Mouse (Mus musculus) natural killer cell, adult 2 months (primary cell): ENCODE measurements around the gene Crp.

ENCODE experiments used
- DNase-seq, 2 experiments: peaks; one replicate each; pipeline ENCODE4 v3.0.0; 2022; ENCODE audit warnings: low spot score in 2 of 2

Crp gene

DNA sequence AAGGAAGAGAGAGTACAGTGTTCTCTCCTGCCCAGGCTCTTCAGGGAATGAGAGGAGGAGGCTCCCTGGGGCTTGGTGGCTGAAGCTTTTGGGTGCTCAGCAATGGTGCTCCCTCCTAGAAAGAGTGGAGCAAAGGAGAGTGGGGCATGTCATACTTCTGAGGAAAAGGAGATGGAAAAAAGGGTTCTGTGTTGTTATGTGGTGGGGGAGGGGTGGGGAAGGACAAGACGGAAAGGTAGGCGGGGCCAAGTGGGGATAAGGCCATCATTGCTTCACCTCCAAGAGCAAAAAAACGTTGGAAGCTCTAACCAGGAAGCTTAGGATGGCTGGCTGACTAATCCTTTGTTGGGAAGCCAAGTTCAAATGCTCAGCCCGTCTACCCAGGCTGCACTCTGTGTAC is 14.1 kb downstream of the Crp start:
- no peak for DNase-seq

- no peak for DNase-seq
Observed at GRCm38 (mm10) chr1:172751241-172751640, 53.4 kb downstream of the Crp start.

DNA sequence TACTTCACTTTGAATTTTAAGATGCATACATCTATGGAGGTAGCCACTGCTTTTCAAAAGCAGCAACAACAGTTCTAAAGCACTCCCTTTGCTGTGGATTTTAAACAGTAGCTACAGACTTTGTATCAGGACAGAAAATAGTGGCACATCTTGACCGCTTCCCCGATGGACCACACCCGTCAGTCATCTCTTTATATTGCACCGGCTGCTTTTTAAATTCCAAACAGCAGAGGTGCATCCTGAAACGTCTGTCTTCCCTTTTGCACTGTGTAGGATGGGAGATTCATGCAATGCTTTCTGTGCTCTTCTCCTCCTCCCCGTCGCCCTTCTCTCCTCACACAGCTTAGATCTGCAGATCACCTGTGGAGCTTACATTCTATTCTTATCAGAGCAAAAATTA is 57.3 kb downstream of the Crp start:
- no peak for DNase-seq

DNA sequence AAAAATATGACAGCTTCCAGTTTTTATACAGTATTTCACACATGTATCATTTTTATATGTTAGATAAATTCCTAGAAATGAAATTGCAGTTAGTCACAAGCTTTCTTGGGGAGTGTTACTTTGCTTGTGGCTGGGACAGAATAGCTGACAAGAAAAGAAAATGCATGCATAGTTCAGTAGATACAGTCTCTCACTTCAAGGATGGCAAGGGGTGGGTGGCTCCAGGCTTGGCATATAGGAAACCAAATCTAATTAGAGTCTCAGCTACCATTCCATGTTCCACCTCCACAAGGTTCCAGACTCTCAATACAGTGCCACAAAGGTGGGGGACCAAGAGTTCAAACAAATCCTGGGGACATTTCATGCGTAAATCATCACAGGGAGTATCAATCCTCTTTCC is 61.7 kb downstream of the Crp start:
- DNase-seq, result no peak

- no peak for DNase-seq
Observed at GRCm38 (mm10) chr1:172779195-172779594, 81.3 kb downstream of the Crp start.

DNA sequence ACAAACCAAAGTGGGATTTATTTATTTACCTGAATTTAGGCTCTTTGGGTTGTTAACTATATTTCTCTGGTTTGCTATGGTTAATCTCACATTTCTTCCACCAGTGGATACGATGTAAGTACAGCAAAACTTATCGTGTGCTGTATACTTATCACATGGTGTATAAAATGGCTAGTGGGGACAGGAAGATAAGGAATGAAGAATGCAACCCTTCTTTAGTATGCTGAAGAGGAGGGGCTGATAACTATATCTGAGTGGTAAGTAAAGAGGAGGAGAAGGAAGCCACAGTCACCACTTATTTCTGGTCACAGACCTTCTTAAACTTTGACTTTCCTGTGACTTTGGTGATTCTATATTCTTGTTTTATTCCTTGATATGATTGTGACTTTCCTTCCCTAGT is 87.5 kb downstream of the Crp start:
- no peak for DNase-seq

GRCm38 (mm10) chr1:172785886-172786285 is 88.0 kb downstream of the Crp start:
- no peak for DNase-seq

GRCm38 (mm10) chr1:172828975-172829374 is 131.1 kb downstream of the Crp start:
- DNase-seq, result no peak

DNA sequence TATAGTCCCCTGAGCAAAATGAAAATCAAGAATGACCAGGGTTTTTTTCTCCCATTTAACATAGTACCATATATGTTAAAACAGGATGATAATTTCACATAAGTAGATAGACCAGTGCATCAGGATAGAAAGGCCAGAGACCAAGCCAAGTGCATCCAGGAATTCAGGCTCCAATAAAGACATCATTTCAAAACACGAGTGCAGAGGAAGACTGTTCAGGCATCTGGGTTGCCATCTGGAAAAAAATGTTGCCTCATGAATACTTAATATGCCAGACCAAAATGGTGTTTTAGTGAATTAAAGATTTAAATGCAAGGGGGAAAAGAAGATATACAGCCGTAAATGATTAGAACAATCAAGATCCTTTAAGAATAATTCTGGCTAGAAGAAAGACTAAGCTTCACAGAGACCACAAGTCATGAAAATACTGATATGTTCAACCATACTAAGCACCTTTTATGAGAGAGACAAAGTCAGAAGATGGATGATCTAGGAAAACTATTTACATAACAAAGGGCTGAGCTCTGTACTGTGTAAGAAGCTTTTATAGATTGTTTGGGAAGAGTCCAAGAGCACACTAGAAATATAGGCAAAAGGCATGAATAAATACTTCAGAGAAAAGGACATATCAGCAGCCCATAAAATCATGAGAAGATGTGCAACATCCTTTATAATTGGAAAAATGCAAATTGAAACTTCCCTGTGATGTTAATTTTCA is 149.3 kb downstream of the Crp start:
- DNase-seq, result no peak

GRCm38 (mm10) chr1:172848171-172848570 is 150.3 kb downstream of the Crp start:
- DNase-seq, result no peak

DNA sequence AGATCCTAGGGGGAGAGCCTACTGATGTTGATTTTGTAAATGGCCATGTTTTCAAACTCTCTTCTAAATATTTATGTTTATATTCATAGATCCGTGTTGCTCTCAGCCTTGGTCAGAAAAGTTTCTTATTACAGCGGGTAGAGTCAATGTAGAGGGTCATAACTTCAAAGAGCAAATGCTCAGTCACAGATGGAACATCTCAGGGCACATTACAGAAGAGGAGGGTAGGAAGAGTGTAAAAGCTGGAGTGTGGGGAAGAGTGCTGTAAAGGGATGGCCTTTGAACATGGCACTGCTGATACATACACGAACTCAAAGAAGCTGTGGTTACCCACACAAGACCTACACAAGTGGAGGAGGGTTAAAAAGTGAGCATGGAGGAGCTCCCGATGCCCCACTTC is 177.4 kb downstream of the Crp start:
- DNase-seq, result no peak

DNA sequence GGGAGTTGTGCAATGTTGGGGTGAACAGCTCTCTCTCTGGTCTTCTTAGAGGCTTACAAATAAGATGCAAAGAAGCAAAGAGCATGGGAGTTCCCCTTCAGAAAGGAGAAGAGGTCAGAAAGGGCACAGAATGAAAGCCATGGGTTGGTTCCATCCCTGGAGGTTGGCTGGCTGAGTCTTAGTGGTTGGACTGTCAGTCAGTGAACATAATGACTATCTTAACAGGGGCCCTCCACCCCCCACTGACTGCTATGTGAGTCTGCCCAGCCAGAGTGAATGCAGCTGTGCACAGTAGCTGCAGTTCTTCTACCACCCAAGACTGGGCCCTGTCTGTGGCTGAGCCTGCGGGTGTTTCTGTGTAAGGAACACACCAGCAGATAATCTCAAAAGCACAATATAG is 178.8 kb downstream of the Crp start:
- no peak for DNase-seq
